Mouse (Mus musculus): ENCODE results near the gene Eme2.
A peak's percentile ranks its signal among the peaks of the same experiment; 100 is the strongest.

Eme2 gene

DNA sequence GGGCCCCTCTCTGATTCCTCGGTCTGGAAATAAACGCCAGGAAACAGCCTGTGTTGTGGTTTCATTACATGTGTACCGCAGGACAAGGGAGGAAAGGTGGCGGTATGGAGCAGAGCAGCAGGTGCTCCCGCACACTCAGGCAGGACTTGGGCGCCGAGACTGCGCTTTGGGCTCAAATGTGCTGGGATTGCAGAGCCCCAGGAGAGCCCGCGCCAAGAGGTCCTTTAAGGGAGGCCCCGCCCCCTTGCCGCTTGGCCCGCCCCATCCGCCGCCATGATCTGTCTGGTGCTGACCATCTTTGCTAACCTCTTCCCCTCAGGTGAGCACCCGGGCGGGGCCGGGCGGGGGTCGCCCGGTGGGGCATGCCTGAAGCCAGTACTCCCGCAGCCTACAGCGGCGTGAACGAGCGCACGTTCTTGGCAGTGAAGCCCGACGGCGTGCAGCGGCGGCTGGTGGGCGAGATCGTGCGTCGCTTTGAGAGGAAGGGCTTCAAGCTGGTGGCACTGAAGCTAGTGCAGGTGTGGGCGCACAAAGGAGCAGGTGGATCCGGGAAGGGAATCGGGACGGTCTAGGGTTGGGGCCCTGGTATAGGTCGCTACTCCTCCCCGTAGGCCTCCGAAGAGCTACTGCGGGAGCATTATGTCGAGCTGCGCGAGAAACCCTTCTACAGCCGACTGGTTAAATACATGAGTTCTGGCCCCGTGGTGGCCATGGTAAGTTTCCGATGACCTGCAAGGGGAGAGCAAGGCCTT lies 1.5 kb upstream of the Eme2 start, which contains the start of gene Nme3:
Gene Nme3, plus strand, starts transcription at position 260 of the 752 bp plus-strand sequence.
- DNase-seq (ENCODE audit: low spot score), result peak; percentile 85

DNA sequence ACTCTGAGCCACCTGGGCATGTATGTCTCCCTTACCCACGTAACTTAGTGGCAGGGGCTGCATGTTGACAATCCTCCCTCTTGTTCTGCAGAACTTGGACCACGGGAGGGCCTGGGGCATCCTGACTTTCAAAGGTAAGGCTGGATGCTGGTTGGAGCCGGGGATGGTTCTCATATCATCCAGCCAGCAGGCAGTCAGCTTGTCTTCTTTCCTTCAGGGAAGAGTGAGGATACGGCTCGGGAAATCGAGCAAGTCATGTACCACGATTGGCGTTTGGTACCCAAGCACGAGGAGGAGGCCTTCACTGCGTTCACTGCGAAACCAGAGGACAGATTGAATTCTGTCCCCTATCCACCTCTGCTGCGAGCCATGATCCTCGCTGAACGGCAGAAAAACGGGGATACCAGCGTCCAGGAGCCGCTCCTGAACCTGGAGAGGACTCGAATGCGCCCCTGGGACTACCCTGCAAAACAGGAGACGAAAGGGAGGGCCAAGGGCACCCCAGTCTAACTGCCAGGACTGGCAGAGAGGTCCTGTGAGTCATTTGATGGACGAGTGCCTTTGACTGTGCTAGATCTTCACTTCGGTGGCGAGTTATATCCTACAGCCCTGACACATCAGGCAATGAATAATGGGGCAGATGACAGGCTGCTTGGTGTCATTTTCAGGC lies 819 bp upstream of the Eme2 start:
- no peak for DNase-seq (ENCODE audit: low spot score)

GRCm38 (mm10) chr17:24894061-24894994 lies 559 bp downstream of the Eme2 start:
- no peak for DNase-seq (ENCODE audit: low spot score)

DNA sequence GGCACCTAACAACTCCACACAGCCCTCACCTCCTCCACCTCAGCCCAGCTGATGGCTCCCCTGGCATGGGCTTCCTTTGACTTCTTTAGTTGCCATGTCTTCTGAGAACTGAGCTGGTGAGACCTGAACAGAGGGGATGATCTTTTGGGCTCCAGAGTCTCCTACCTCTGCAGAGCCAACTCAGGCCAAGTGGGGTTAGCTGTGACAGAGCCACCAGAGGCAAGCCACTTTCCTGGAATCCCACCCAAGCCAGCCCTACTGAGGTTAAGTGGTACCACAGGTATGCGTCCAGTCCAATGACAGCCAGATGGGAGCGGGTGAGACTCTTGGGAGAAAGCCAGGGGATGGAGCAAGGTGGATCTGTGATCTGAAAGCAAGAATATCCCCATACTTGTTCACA lies 1.6 kb downstream of the Eme2 start:
- DNase-seq (ENCODE audit: low spot score), result no peak

DNA sequence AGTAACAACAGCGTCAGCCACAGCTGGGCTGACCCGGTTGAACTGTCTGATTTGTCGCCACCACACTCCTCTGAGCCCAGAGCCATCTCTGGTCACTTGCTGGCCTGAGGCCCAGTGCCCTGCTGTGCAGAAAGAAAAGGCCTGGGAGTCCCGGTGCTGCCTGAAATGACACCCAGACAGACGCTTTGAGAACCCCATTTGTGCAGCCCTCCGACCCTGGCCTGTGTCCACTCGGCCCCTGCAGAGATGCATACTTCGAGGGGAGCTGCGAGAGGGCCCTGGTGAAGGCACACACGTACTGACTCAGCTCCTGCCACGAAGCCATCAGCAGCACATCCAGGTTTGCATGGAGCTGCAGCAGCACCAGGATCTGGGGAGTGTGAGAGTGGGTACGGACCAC lies 2.1 kb downstream of the Eme2 start:
- DNase-seq (ENCODE audit: low spot score), result no peak

GRCm38 (mm10) chr17:24891321-24891720 lies 3.6 kb downstream of the Eme2 start:
- DNase-seq (ENCODE audit: low spot score), result no peak

GRCm38 (mm10) chr17:24890151-24891092 lies 4.5 kb downstream of the Eme2 start:
- no peak for DNase-seq (ENCODE audit: low spot score)

- no peak for DNase-seq (ENCODE audit: low spot score)
Measured at GRCm38 (mm10) chr17:24888862-24889261, 6.0 kb downstream of the Eme2 start.

DNA sequence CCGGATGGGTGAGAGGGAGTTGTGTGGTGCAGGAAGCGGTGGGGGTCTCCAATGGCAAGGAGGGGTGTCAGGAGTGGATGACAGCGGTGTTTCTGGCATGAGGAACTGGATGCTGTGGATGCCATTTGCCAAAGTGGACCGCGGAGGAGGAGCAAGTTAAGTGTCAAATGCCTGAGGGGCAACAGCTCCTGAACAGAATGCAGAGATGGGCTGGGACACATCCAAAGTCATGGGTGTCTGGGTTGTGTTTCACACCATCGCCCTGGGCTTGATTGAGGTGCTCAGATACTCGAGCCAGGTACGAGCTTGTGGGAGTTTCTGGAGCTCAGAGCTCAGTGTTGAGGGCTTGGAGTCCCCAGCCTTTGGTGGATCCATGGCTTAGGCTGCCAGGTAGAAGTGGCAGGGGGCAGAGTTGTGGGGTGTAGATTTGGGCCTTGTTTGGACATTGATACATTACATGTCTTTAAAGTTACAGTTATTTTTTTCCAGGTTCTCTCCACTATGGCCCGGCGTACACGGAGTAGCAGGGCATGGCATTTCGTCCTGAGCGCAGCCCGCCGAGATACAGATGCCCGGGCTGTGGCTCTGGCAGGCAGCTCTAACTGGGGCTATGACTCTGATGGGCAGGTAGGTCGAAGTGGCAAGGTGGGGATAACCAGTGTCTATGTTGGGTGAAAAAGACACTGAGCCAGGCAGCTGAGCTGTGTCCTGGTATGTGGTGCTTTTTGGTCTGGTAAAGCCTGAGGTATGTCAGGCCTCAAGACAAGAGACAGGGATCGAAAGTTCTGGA lies 7.4 kb downstream of the Eme2 start:
- no peak for DNase-seq (ENCODE audit: low spot score)

DNA sequence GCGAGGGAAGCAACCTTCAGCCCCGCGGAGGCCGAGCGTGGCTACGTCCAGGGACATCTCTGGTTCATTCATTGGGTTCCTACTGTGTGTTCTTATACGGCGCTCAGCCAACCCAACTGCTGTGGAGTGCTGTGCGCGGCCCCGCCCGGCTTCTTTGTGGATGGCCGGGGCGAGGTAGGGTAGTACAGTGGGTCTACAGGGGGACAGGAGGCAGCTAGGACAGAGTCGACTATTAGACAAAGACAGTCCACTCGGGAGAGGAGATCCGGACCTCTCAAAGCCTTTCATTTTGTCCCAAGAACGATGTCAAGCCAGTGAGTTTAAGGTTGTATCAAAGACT lies 8.0 kb downstream of the Eme2 start:
- no peak for DNase-seq (ENCODE audit: low spot score)

GRCm38 (mm10) chr17:24886134-24886931 lies 8.6 kb downstream of the Eme2 start, which contains the start of the genes Nubp2 and Spsb3:
Gene Nubp2 (minus strand): TSS chr17:24886349.
Gene Spsb3 (plus strand): TSS chr17:24886643.
- DNase-seq (ENCODE audit: low spot score), result peak; percentile 99

DNA sequence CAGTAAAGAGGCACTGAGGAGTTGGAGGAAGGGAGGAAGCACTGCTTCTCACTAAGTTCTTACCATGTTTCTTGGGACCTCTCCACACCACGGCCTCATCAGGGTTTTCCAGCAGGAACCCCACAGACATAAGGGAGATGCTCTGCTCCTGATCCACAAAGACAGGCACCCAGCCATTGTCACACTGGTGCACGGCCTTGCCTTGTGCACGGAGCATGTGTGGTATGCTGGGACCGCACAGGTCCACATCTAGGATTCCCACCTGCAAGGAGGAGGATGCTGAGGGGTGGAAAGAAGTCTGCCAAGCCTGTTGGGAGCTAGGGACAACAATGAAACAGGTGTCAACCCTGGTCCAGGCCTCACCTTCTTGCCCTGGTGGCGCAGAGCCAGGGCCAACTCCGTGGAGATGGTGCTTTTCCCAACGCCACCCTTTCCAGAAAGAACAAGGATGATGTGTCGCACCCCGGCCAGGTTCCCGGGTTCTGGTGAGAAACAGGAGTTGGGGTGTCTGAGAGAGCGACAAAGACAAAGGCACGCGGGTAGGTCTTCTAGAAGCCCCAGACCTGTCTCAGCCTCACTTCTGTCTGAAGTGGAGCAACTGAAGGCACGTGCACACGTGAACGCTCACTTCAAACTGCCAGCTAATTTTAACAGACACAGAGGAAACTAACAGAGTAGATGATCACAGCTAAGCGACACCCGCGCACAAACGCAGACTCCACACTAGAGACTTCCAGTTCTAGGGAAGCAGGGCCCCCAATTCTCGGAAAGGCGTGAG lies 9.3 kb downstream of the Eme2 start:
- DNase-seq (ENCODE audit: low spot score), result no peak

GRCm38 (mm10) chr17:24884391-24884790 lies 10.5 kb downstream of the Eme2 start:
- no peak for DNase-seq (ENCODE audit: low spot score)

DNA sequence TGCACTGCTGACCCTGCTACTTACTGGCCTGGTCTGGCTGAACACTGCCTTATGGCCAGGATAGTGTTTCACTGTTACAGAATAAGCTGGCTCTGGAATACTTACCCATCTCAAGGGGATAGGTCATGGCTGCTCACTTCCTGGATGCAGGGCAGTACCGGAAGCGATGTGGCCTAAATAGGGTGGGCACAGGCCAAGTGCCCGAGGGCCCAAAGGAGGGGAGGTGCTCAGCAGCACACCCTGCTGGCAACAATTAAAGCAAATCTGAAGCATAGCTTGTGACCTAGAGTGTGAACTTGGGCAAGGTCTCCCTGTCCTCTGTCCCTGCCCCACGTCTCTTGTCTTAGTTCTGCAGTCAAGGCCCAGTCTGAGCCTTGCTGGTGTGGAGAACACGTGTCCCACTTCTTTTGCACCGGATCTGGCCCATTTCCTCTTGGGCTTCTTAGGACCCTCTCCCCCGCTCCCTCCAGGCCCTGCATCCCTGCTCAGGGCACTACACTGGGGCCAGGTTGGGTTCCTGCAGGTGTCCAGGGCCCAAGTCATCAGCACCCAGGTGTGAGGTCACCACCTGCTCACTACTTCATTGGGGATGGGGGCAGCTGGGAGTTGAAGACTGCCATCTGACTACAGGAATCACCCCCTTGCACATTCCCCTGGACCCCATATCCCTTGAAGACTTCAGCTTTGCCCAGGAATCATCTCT lies 13.0 kb downstream of the Eme2 start:
- peak; percentile 66 for DNase-seq (ENCODE audit: low spot score)

GRCm38 (mm10) chr17:24878531-24878930 lies 16.4 kb downstream of the Eme2 start:
- no peak for DNase-seq (ENCODE audit: low spot score)

GRCm38 (mm10) chr17:24878117-24878397 lies 16.8 kb downstream of the Eme2 start:
- DNase-seq (ENCODE audit: low spot score), result no peak

DNA sequence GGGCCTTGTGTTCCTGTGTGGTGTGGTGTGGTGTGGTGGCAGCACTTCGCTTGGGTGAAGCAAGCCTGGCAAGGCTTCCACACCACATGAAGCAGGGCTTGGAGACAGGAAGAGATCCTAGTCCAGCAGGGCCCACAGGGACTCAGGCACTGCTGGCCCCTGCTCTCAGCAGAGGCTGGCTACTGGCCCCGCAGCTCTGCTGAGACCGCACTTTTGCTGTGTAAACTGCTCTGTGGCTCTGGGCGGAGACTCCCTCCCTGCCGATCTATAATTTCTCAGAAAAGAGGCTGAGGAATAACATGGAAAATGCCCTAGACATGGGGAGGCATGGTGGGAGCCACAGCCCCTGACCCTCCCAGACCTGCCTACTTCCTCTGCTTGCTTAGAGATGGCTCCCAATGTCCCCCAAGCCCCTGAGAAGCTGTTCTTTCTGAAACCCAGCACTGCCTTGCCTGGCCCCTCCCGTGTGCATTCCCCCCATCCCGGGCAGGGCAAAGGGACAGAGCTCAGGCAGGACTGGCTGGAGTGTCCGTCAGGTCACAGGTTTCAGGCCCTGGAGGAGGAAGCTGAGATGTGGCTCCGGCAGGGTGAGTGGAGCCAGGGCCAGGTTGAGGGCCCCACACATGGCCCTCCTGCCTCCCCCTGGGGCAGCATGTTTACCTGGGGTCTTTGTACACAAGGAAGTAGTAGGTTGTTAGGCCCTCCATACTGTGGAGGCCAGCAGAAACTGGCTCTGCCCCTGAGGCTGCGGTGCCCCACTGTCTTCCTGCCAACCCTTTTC lies 17.4 kb downstream of the Eme2 start:
- DNase-seq (ENCODE audit: low spot score), result no peak

DNA sequence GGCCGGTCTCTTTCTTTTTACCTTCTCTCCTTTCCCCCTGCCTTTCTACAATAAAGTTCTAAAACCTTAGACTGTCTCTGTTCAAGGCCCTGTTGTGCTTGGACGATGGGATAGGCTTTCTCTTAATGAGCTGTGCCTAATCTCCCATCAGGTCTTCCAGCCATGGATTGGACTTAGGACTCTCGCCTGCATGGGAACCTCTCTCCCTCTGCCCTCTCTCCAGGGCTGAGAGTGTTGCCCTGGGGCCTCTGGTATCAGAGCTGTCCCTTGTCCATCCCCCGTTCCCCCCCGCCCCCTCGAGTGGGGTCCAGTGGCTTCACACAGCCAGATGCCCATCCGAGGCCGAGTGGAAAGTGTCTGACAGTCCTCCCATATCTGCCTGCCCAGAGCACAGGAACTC lies 19.9 kb downstream of the Eme2 start:
- no peak for DNase-seq (ENCODE audit: low spot score)

Data from testis, postnatal 10 days (tissue).